Mouse (Mus musculus) liver, adult 2 months (tissue): ENCODE results near the gene Wdr46. TPM values are rescaled to one million over a fixed set of nuclear protein-coding genes. Genes with fewer than 3 reads are reported as not detected.

ENCODE experiments used
- DNase-seq: peaks from one replicate; pipeline ENCODE4 v3.0.0-alpha.2; 2011; ENCODE audit warnings: low read depth, low spot score; ENCODE audit errors: extremely low read depth
- H3K27ac ChIP-seq: fragments of 200-500 bp; replicated peaks from 2 replicates; pipeline ENCODE4 v1.5.1; 2012; ENCODE audit warnings: low read depth, mild to moderate bottlenecking, control low read depth, inconsistent platforms, low read length; ENCODE audit not compliant: insufficient read depth
- H3K27me3 ChIP-seq: fragments of 200-500 bp; 2 replicates; pipeline ENCODE4 v1.6.1; 2012; ENCODE audit warnings: mild to moderate bottlenecking, moderate library complexity, low read length, inconsistent platforms; ENCODE audit not compliant: control insufficient read depth, insufficient read depth
- H3K36me3 ChIP-seq: fragments of 200-500 bp; 2 replicates; pipeline ENCODE4 v1.6.1; 2012; ENCODE audit warnings: low read length, inconsistent platforms; ENCODE audit not compliant: control insufficient read depth, insufficient read depth
- H3K4me1 ChIP-seq: fragments of 200-500 bp; 2 replicates; pipeline ENCODE4 v1.6.1; 2011; ENCODE audit warnings: low read length; ENCODE audit not compliant: control insufficient read depth, insufficient read depth
- H3K4me3 ChIP-seq: fragments of 200-500 bp; 2 replicates; pipeline ENCODE4 v1.5.1; 2011; ENCODE audit warnings: low read depth, mild to moderate bottlenecking, control low read depth, low read length, moderate library complexity; ENCODE audit not compliant: insufficient read depth
- H3K79me2 ChIP-seq: fragments of 200-500 bp; 2 replicates; pipeline ENCODE4 v1.6.1; 2012; ENCODE audit warnings: inconsistent platforms, mild to moderate bottlenecking, low read length, moderate library complexity; ENCODE audit not compliant: control insufficient read depth, insufficient read depth
- H3K9ac ChIP-seq: fragments of 200-500 bp; 2 replicates; pipeline ENCODE4 v1.6.1; 2012; ENCODE audit warnings: low read depth, mild to moderate bottlenecking, control low read depth, inconsistent platforms, low read length
- CTCF ChIP-seq: fragments of 200-500 bp; IDR thresholded peaks from 2 replicates; pipeline ENCODE4 v1.5.1; 2011; ENCODE audit warnings: low read depth, low read length, control low read depth
- POLR2A ChIP-seq: fragments of 200-500 bp; IDR thresholded peaks from 2 replicates; pipeline ENCODE4 v1.6.1; 2011; ENCODE audit warnings: low read length, control low read depth; ENCODE audit not compliant: insufficient read depth; ENCODE audit errors: extremely low read depth
- WGBS: fragments of 180-500 bp; shearing (Covaris S2); methylation state at CpG from one replicate; pipeline ENCODE4 v1.1.7; 2018; 5-methylcytosine and 5-hydroxymethylcytosine counted together
- polyA plus RNA-seq: library from polyadenylated mRNA; depleted of rRNA; stranded (reverse); fragments of >200 nt; gene quantifications from 2 replicates; pipeline ENCODE4 v1.2.3, GENCODE M21; 2012
- total RNA-seq: library from RNA; depleted of rRNA; stranded (reverse); fragments of >200 nt; gene quantifications from 2 replicates; pipeline ENCODE4 v1.2.3, GENCODE M21; 2014

The Wdr46 gene
- total and polyA plus RNA-seq, 2 experiments, result 9.3 to 16.4 TPM

DNA sequence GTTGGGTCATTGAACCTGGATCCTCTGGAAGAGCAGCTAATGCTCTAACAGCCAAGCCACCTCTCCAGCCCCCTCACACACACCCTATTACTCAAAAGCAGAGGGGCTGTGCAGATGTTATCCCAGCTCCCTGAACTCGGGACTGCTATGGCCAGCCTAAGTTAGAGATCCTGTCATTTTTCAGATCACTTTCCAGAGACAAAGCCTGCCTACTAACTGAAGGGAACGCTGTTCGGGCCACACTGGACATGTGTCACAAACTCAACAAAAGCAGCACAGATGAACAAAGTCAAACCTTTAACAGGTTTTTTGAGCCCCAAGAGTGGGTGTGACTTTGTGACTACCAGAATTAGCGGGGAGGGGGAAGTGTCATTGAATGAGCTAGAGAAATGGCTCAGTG lies 12.4 kb downstream of the Wdr46 start:
- TF ChIP-seq POLR2A (no peak), CTCF (no peak)
- DNase-seq, result no peak
- no peaks in the 10 kb centered on the region for H3K27me3 ChIP-seq
- no peak overlapping the region for H3K9ac ChIP-seq
- H3K36me3 ChIP-seq, result peaks cover 16% of the 10 kb centered on the region
- H3K79me2 ChIP-seq, result peaks cover 5% of the 10 kb centered on the region; the same call in 1 of the 2 replicates
- no peak overlapping the region for H3K4me3 ChIP-seq
- H3K27ac ChIP-seq, result no peak overlapping the region
- peaks cover 12% of the 10 kb centered on the region for H3K4me1 ChIP-seq
- WGBS, result 55% methylated on average over 4 of the region's 4 CpGs

DNA sequence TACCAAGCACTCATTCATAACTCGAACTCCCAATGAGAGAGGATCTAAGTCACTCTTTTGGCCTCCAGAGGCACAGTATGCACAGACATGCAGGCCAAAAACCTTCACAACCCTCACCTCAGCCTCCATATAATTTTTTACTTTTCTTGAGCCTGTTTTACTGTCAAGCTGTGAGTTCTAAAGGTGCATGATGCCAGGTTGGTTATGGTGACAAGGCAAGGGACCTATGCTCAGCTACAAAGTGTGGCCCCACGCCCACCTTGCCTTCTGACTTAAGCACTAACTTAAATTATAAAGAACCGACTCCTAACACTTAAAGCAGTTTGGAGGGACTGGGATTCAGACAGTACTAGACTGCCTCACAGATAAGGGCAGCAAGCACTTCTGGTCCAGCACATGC lies 12.8 kb downstream of the Wdr46 start:
- Histone ChIP-seq H3K9ac (no peak overlapping the region), H3K27ac (peak overlapping the region; percentile 28; the same call in 1 of the 2 replicates), H3K4me1 (peaks cover 12% of the 10 kb centered on the region), H3K27me3 (no peaks in the 10 kb centered on the region), H3K4me3 (no peak overlapping the region), H3K36me3 (peaks cover 16% of the 10 kb centered on the region), H3K79me2 (peaks cover 5% of the 10 kb centered on the region; the same call in 1 of the 2 replicates)
- no peak for TF ChIP-seq POLR2A
- TF ChIP-seq CTCF, result no peak
- no peak for DNase-seq
- WGBS, result 68% methylated on average over 3 of the region's 3 CpGs

- Histone ChIP-seq H3K27me3 (no peaks in the 10 kb centered on the region), H3K9ac (peak overlapping the region; percentile 95), H3K4me3 (peak overlapping the region; percentile 92), H3K27ac (peak overlapping the region; percentile 86), H3K4me1 (peaks cover 9% of the 10 kb centered on the region), H3K79me2 (peaks cover 5% of the 10 kb centered on the region; the same call in 1 of the 2 replicates), H3K36me3 (peaks cover 16% of the 10 kb centered on the region)
- peak; percentile 97 for DNase-seq
- WGBS, result 10% methylated on average over 5 of the region's 5 CpGs
- TF ChIP-seq POLR2A, result no peak
- TF ChIP-seq CTCF, result no peak
These were observed 13.6 kb downstream of the Wdr46 start for GRCm38 (mm10) chr17:33953961-33954565.

- H3K9ac ChIP-seq, result peak overlapping the region; percentile 95
- H3K36me3 ChIP-seq, result peaks cover 21% of the 10 kb centered on the region
- H3K27me3 ChIP-seq, result no peaks in the 10 kb centered on the region
- peaks cover 9% of the 10 kb centered on the region for H3K4me1 ChIP-seq
- peak overlapping the region; percentile 86 for H3K27ac ChIP-seq
- TF ChIP-seq POLR2A (no peak), CTCF (no peak)
- peak overlapping the region; percentile 92 for H3K4me3 ChIP-seq
- WGBS, result under 1% methylated on average over 33 of the region's 33 CpGs
- peaks cover 5% of the 10 kb centered on the region; the same call in 1 of the 2 replicates for H3K79me2 ChIP-seq
- DNase-seq, result no peak
These were observed 14.4 kb downstream of the Wdr46 start for GRCm38 (mm10) chr17:33954646-33955554.

GRCm38 (mm10) chr17:33955555-33956214 lies 15.2 kb downstream of the Wdr46 start, which contains the start of the genes Vps52 and Rps18:
TSS of gene Vps52 (plus strand) at chr17:33955812.
TSS of gene Rps18 (minus strand) at chr17:33956001.
- under 1% methylated on average over 50 of the region's 50 CpGs for WGBS
- TF ChIP-seq CTCF (no peak), POLR2A (peak; percentile 92)
- peak within 1 kb of the TSS; percentile 95 for H3K9ac ChIP-seq
- H3K79me2 ChIP-seq, result peaks cover 5% of the 10 kb centered on the region; the same call in 1 of the 2 replicates
- peak; percentile 96 for DNase-seq
- H3K27ac ChIP-seq, result peak within 1 kb of the TSS; percentile 93
- no peaks in the 10 kb centered on the region for H3K27me3 ChIP-seq
- peaks cover 9% of the 10 kb centered on the region for H3K4me1 ChIP-seq
- H3K4me3 ChIP-seq, result peak within 1 kb of the TSS; percentile 92
- H3K36me3 ChIP-seq, result peaks cover 21% of the 10 kb centered on the region
